Mouse (Mus musculus) liver, embryonic 13.5 days (tissue): ENCODE results near the gene Atp5b. TPM values are rescaled to one million over a fixed set of nuclear protein-coding genes. Genes with fewer than 3 reads are reported as not detected.
A peak's percentile ranks its signal among the peaks of the same experiment; 100 is the strongest.
"Not testable (repeated sequence)": the region's sequence is repeated elsewhere in the genome, so short reads cannot be mapped to it uniquely, and the experiment has no call there.

ENCODE experiments used
- ATAC-seq: fragments of 200-750 bp; cut with Nextera tagmentation; 2 replicates; pipeline ENCODE4 v1.8.0; 2017; ENCODE audit warnings: low read depth, mild to moderate bottlenecking, moderate number of reproducible peaks, moderate library complexity
- DNase-seq: peaks from one replicate; pipeline ENCODE4 v3.0.0; 2022
- H3K27ac ChIP-seq: fragments of 300-500 bp; sonication (generic); 2 replicates; pipeline ENCODE4 v1.5.1; 2015; ENCODE audit warnings: moderate library complexity, mild to moderate bottlenecking, inconsistent platforms
- H3K27me3 ChIP-seq: fragments of 300-500 bp; sonication (generic); 2 replicates; pipeline ENCODE4 v1.6.1; 2015; ENCODE audit warnings: mild to moderate bottlenecking, inconsistent platforms
- H3K36me3 ChIP-seq: fragments of 300-500 bp; sonication (generic); 2 replicates; pipeline ENCODE4 v1.6.1; 2015; ENCODE audit warnings: mild to moderate bottlenecking, inconsistent platforms
- H3K4me1 ChIP-seq: fragments of 300-500 bp; sonication (generic); replicated peaks from 2 replicates; pipeline ENCODE4 v1.6.1; 2015; ENCODE audit warnings: inconsistent platforms
- H3K4me2 ChIP-seq: fragments of 300-500 bp; sonication (generic); 2 replicates; pipeline ENCODE4 v1.6.1; 2015; ENCODE audit warnings: inconsistent platforms, mild to moderate bottlenecking, moderate library complexity
- H3K4me3 ChIP-seq: fragments of 300-500 bp; sonication (generic); replicated peaks from 2 replicates; pipeline ENCODE4 v1.5.1; 2015; ENCODE audit warnings: mild to moderate bottlenecking, inconsistent platforms
- H3K9ac ChIP-seq: fragments of 300-500 bp; sonication (generic); 2 replicates; pipeline ENCODE4 v1.6.1; 2015; ENCODE audit warnings: mild to moderate bottlenecking, inconsistent platforms
- H3K9me3 ChIP-seq: fragments of 300-500 bp; sonication (generic); replicated peaks from 2 replicates; pipeline ENCODE4 v1.6.1; 2016; ENCODE audit warnings: inconsistent platforms
- WGBS: fragments of 180-500 bp; shearing (Covaris S2); methylation state at CpG from one replicate; pipeline ENCODE4 v1.1.7; 2015; ENCODE audit not compliant: insufficient replicate concordance; 5-methylcytosine and 5-hydroxymethylcytosine counted together
- polyA plus RNA-seq: library from polyadenylated mRNA; unstranded; fragments of >200 nt; fragmentation: Nextera tagmentation; extraction: Ambion mirVana; gene quantifications from 2 replicates; pipeline ENCODE4 v1.2.1, GENCODE M21; 2015

The Atp5b gene
- polyA plus RNA-seq, 1 experiment from 2014 or later: 2,036 TPM

GRCm38 (mm10) chr10:128070432-128070831 is 12.6 kb upstream of the Atp5b start:
- H3K4me1 ChIP-seq: peaks cover 29% of the 10 kb centered on the region
- not testable (repeated sequence) for H3K27me3 ChIP-seq, H3K4me3 ChIP-seq, ATAC-seq, H3K9me3 ChIP-seq, H3K9ac ChIP-seq, H3K27ac ChIP-seq, H3K4me2 ChIP-seq, DNase-seq
- WGBS: 92% methylated on average over 2 of the region's 2 CpGs
- peaks cover 74% of the 10 kb centered on the region for H3K36me3 ChIP-seq

- WGBS: 73% methylated on average over 5 of the region's 5 CpGs
- H3K4me2 ChIP-seq, H3K9me3 ChIP-seq: not testable (repeated sequence)
Observed at GRCm38 (mm10) chr10:128078269-128078668, 4.8 kb upstream of the Atp5b start.

DNA sequence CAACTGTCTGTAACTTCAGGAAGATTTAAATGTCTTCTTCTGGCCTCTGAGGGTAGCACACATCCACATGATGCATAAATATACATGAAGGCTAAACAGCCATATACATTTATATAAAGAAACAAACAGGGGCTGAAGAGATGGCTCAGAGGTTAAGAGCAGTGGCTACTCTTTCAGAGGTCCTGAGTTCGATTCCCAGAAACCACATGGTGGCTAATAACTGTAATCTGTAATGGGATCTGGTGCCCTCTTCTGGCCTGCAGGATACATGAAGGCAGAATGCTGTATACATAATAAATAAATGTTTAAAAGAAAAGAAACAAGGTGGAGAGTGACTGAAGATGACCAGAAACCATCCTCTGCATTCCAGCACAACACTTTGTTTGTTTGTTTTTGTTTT is 2.6 kb upstream of the Atp5b start:
- H3K9me3 ChIP-seq: no peaks in the 10 kb centered on the region
- no peak overlapping the region for H3K4me2 ChIP-seq
- peaks cover 33% of the 10 kb centered on the region for H3K36me3 ChIP-seq
- no peak overlapping the region for H3K27ac ChIP-seq
- H3K4me3 ChIP-seq: no peak overlapping the region
- no peak for DNase-seq
- H3K9ac ChIP-seq: no peak overlapping the region
- H3K27me3 ChIP-seq: no peaks in the 10 kb centered on the region
- ATAC-seq: no peak
- 46% methylated on average over 1 of the region's 1 CpGs for WGBS
- peaks cover 26% of the 10 kb centered on the region for H3K4me1 ChIP-seq

More at GRCm38 (mm10) chr10:128078269-128078668, 4.8 kb upstream of the Atp5b start:
- Histone ChIP-seq H3K4me1 (peaks cover 13% of the 10 kb centered on the region), H3K36me3 (peaks cover 37% of the 10 kb centered on the region)
- H3K4me3 ChIP-seq, H3K9ac ChIP-seq, DNase-seq, ATAC-seq, H3K27me3 ChIP-seq, H3K27ac ChIP-seq: not testable (repeated sequence)

DNA sequence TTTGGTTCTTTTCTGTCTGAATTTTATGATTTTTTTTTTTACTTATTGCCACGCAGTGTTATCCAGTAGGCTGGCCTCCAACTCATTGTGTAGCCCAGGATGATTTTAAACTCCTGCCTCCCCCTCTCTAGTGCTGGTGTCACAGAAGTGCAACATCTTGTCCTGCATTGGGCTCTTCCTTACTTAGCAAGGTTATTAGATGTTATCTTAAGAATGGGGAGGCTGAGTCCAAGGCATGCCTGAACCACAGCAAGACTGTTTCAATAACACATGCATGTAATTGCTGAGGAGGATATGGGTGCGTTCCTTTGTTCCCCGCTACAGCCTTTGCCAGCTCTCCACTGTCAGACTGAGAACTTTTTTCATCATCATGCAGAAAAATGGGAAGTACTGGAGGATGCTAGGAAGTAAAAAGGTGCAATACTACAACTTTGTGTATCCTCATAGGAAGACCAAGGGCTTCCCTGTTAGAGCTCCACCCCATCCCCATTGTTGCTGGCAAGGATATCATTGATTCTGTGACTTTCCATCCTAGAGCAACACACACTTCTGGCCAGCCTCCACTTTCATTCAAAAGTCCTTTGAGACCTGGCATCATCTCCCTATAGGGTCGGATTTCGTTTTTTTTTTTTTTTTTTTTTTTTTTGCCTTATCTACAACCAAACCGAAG is 1.1 kb upstream of the Atp5b start:
- no peaks in the 10 kb centered on the region for H3K9me3 ChIP-seq
- WGBS: 35% methylated on average over 6 of the region's 6 CpGs
- ATAC-seq (no peak), DNase-seq (no peak)
- H3K27ac ChIP-seq: peak overlapping the region; percentile 83
- H3K4me3 ChIP-seq: peak overlapping the region; percentile 68
- peaks cover 41% of the 10 kb centered on the region for H3K36me3 ChIP-seq
- no peaks in the 10 kb centered on the region for H3K27me3 ChIP-seq
- peak overlapping the region; percentile 83 for H3K9ac ChIP-seq
- peak overlapping the region; percentile 90 for H3K4me2 ChIP-seq
- peaks cover 37% of the 10 kb centered on the region for H3K4me1 ChIP-seq

DNA sequence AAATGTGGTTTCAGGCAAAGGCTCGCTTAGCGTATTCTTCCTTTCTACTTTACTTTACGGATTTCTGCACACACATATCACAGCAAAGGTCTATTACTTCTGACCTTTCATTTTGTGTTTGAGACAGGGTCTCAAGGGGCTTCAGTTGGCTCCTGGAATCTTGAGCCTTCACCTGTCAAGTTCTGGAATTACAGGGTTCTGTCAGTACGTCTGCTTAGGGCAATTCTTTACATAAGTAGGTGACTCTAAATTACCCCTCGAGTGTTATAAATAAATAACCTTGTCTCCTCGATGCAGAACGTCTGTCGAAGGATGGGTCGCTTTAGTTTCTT is 630 bp upstream of the Atp5b start:
- Histone ChIP-seq H3K9me3 (no peaks in the 10 kb centered on the region), H3K9ac (peak overlapping the region; percentile 83), H3K27me3 (no peaks in the 10 kb centered on the region), H3K27ac (peak overlapping the region; percentile 83), H3K36me3 (peaks cover 41% of the 10 kb centered on the region), H3K4me1 (peaks cover 37% of the 10 kb centered on the region), H3K4me2 (peak overlapping the region; percentile 90), H3K4me3 (peak overlapping the region; percentile 68)
- 2% methylated on average over 9 of the region's 9 CpGs for WGBS
- no peak for DNase-seq
- ATAC-seq: no peak

DNA sequence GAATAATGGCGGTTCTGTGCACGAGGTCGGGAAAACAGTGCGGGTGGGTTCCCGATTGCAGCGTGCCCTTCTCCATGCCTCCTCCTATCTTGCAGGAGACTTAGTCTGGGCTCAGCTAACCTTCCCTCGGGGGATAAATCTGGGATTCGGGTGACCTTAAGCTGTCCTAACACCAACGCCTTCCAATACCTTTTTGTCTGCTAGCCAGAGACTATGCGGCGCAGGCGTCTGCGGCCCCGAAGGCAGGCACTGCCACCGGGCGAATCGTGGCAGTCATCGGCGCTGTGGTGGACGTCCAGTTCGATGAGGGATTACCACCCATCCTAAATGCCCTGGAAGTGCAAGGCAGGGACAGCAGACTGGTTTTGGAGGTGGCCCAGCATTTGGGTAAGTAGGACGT is 615 bp downstream of the Atp5b start:
- peaks cover 49% of the 10 kb centered on the region for H3K4me1 ChIP-seq
- WGBS: under 1% methylated on average over 22 of the region's 22 CpGs
- DNase-seq (no peak), ATAC-seq (no peak)
- H3K27me3 ChIP-seq: no peaks in the 10 kb centered on the region
- H3K9me3 ChIP-seq: no peaks in the 10 kb centered on the region
- H3K9ac ChIP-seq: peak overlapping the region; percentile 97
- peak overlapping the region; percentile 96 for H3K4me3 ChIP-seq
- peaks cover 47% of the 10 kb centered on the region for H3K36me3 ChIP-seq
- H3K4me2 ChIP-seq: peak overlapping the region; percentile 90
- H3K27ac ChIP-seq: peak overlapping the region; percentile 87

DNA sequence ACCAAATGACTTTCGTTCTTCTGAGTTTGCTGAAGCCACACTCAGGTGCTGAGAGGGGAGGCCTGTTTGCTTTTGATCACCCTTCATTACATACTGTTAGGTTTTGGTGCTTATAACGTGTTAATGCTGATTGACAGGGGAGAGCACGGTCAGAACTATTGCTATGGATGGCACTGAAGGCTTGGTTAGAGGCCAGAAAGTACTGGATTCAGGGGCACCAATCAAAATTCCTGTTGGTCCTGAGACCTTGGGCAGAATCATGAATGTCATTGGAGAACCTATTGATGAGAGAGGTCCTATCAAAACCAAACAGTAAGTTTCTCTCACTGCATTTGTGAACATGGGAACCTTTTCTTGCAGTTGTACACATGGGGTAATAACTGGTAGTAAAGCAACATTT is 1.1 kb downstream of the Atp5b start:
- H3K27me3 ChIP-seq: no peaks in the 10 kb centered on the region
- peak overlapping the region; percentile 87 for H3K27ac ChIP-seq
- peak overlapping the region; percentile 97 for H3K9ac ChIP-seq
- peaks cover 54% of the 10 kb centered on the region for H3K4me1 ChIP-seq
- peaks cover 52% of the 10 kb centered on the region for H3K36me3 ChIP-seq
- H3K4me3 ChIP-seq: peak overlapping the region; percentile 96
- no peaks in the 10 kb centered on the region for H3K9me3 ChIP-seq
- 0% methylated on average over 3 of the region's 3 CpGs for WGBS
- no peak for ATAC-seq
- H3K4me2 ChIP-seq: peak overlapping the region; percentile 90
- no peak for DNase-seq

DNA sequence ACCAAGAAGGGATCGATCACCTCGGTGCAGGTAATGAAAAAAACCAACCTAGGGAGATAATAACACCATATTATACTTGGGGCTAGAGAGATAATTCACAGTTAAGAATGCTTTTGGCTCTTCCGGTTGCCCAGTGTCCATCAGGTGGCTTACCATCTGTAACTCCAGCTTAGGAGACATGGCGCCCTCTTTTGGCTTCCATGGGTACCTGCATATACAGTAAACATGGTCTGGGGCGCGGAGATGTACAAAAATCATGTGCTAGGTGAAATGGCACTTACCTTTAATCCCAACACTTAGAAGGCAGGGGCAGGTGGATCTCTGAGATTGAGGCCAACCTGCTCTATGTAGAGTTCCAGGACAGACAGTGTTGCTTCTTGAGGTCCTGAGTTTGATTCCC is 3.3 kb downstream of the Atp5b start:
- DNase-seq: no peak
- ATAC-seq: no peak
- WGBS: 68% methylated on average over 6 of the region's 6 CpGs
- Histone ChIP-seq H3K9ac (no peak overlapping the region), H3K4me2 (peak overlapping the region; percentile 18; the same call in 1 of the 2 replicates), H3K9me3 (no peaks in the 10 kb centered on the region), H3K27me3 (no peaks in the 10 kb centered on the region), H3K4me3 (no peak overlapping the region), H3K27ac (0 out of 2 replicates have a peak overlapping the region, but pooled peaks have one; percentile 22), H3K4me1 (peaks cover 73% of the 10 kb centered on the region), H3K36me3 (peaks cover 68% of the 10 kb centered on the region)

- H3K27ac ChIP-seq, DNase-seq, H3K9me3 ChIP-seq, H3K27me3 ChIP-seq, H3K9ac ChIP-seq, ATAC-seq, H3K4me3 ChIP-seq, H3K4me2 ChIP-seq: not testable (repeated sequence)
- H3K4me1 ChIP-seq: peaks cover 73% of the 10 kb centered on the region
- H3K36me3 ChIP-seq: peaks cover 68% of the 10 kb centered on the region
- WGBS: 76% methylated on average over 2 of the region's 2 CpGs
Observed at GRCm38 (mm10) chr10:128087216-128087615, 4.1 kb downstream of the Atp5b start.

- ATAC-seq (no peak), DNase-seq (no peak)
- H3K27me3 ChIP-seq: no peaks in the 10 kb centered on the region
- H3K4me1 ChIP-seq: peaks cover 71% of the 10 kb centered on the region
- H3K9ac ChIP-seq: no peak overlapping the region
- 89% methylated on average over 5 of the region's 5 CpGs for WGBS
- H3K9me3 ChIP-seq: no peaks in the 10 kb centered on the region
- H3K4me3 ChIP-seq: no peak overlapping the region
- H3K4me2 ChIP-seq: no peak overlapping the region
- H3K36me3 ChIP-seq: peaks cover 68% of the 10 kb centered on the region
- H3K27ac ChIP-seq: peak overlapping the region; percentile 18; the same call in 1 of the 2 replicates
Observed at GRCm38 (mm10) chr10:128088181-128088580, 5.1 kb downstream of the Atp5b start.

GRCm38 (mm10) chr10:128089842-128090241 is 6.8 kb downstream of the Atp5b start:
- Histone ChIP-seq H3K9me3 (no peaks in the 10 kb centered on the region), H3K27ac (peak overlapping the region; percentile 98), H3K4me3 (no peak overlapping the region), H3K4me1 (peaks cover 79% of the 10 kb centered on the region), H3K4me2 (no peak overlapping the region), H3K27me3 (no peaks in the 10 kb centered on the region), H3K36me3 (peaks cover 60% of the 10 kb centered on the region), H3K9ac (no peak overlapping the region; the same call in 1 of the 2 replicates)
- WGBS: 16% methylated on average over 5 of the region's 5 CpGs
- ATAC-seq: no peak
- DNase-seq: peak; percentile 8
